Mouse (Mus musculus) hindbrain, postnatal 0 days (tissue): ENCODE results near the gene Tmem206. TPM values are rescaled to one million over a fixed set of nuclear protein-coding genes. Genes with fewer than 3 reads are reported as not detected.

Experiments
- ATAC-seq: fragments of 200-750 bp; cut with Nextera tagmentation; 2 replicates; pipeline ENCODE4 v1.8.0; 2017; ENCODE audit warnings: mild to moderate bottlenecking, moderate TSS enrichment, moderate library complexity
- DNase-seq: peaks from one replicate; pipeline ENCODE4 v3.0.0-alpha.2; 2015; ENCODE audit warnings: low spot score
- H3K27ac ChIP-seq: fragments of 300-500 bp; sonication (generic); 2 replicates; pipeline ENCODE4 v1.5.1; 2014; ENCODE audit warnings: mild to moderate bottlenecking
- H3K27me3 ChIP-seq: fragments of 300-500 bp; sonication (generic); 2 replicates; pipeline ENCODE4 v1.6.1; 2014; ENCODE audit warnings: low read length, mixed read lengths; ENCODE audit not compliant: insufficient read depth
- H3K36me3 ChIP-seq: fragments of 300-500 bp; sonication (generic); 2 replicates; pipeline ENCODE4 v1.6.1; 2014; ENCODE audit warnings: low read length, mixed read lengths; ENCODE audit not compliant: insufficient read depth
- H3K4me1 ChIP-seq: fragments of 300-500 bp; sonication (generic); 2 replicates; pipeline ENCODE4 v1.6.1; 2014; ENCODE audit warnings: antibody characterized with exemption, low read length, mixed read lengths; ENCODE audit not compliant: insufficient read depth
- H3K4me2 ChIP-seq: fragments of 300-500 bp; sonication (generic); 2 replicates; pipeline ENCODE4 v1.6.1; 2014; ENCODE audit warnings: low read depth, mild to moderate bottlenecking, low read length, moderate library complexity, mixed read lengths
- H3K4me3 ChIP-seq: fragments of 300-500 bp; sonication (generic); 2 replicates; pipeline ENCODE4 v1.5.1; 2014; ENCODE audit warnings: low read length
- H3K9ac ChIP-seq: fragments of 300-500 bp; sonication (generic); replicated peaks from 2 replicates; pipeline ENCODE4 v1.6.1; 2014; ENCODE audit warnings: mild to moderate bottlenecking, low read length, moderate library complexity, mixed read lengths
- H3K9me3 ChIP-seq: fragments of 300-500 bp; sonication (generic); 2 replicates; pipeline ENCODE4 v1.6.1; 2016; ENCODE audit warnings: low read length, mixed read lengths
- CTCF ChIP-seq: IDR thresholded peaks from 2 replicates; pipeline ENCODE4 v1.5.1; 2016; ENCODE audit warnings: antibody characterized with exemption, control low read depth, low read depth
- WGBS: fragments of 180-500 bp; shearing (Covaris S2); extraction: QIAGEN DNeasy Blood & Tissue Kit; methylation state at CpG from one replicate; pipeline ENCODE4 v1.1.7; 2014; 5-methylcytosine and 5-hydroxymethylcytosine counted together
- polyA plus RNA-seq: library from polyadenylated mRNA; unstranded; fragments of >200 nt; fragmentation: Nextera tagmentation; extraction: Ambion mirVana; gene quantifications from 2 replicates; pipeline ENCODE4 v1.2.1, GENCODE M21; 2015
- total RNA-seq: library from RNA; depleted of rRNA; stranded (reverse); fragments of >200 nt; gene quantifications from 2 replicates; pipeline ENCODE4 v1.2.3, GENCODE M21; 2014

Tmem206 gene
- total and polyA plus RNA-seq, 2 experiments from 2014 or later: 22.5 to 23.2 TPM

- no peaks in the 10 kb centered on the region; the same call in 1 of the 2 replicates for H3K36me3 ChIP-seq
- no peaks in the 10 kb centered on the region for H3K9me3 ChIP-seq
- H3K9ac ChIP-seq: no peak overlapping the region
- no peaks in the 10 kb centered on the region for H3K27me3 ChIP-seq
- DNase-seq: no peak
- peaks cover 13% of the 10 kb centered on the region; the same call in 1 of the 2 replicates for H3K4me1 ChIP-seq
- TF ChIP-seq CTCF: no peak
- WGBS: 69% methylated on average over 8 of the region's 8 CpGs
- no peak for ATAC-seq
- no peak overlapping the region for H3K27ac ChIP-seq
- H3K4me3 ChIP-seq: no peak overlapping the region
- peak overlapping the region; percentile 89 for H3K4me2 ChIP-seq
These were observed 1.5 kb downstream of the Tmem206 start for GRCm38 (mm10) chr1:191327258-191327657.

GRCm38 (mm10) chr1:191328019-191328441 lies 2.3 kb downstream of the Tmem206 start:
- H3K9ac ChIP-seq: no peak overlapping the region
- DNase-seq (peak; percentile 28), ATAC-seq (no peak)
- no peak overlapping the region for H3K4me3 ChIP-seq
- no peaks in the 10 kb centered on the region for H3K9me3 ChIP-seq
- no peak for TF ChIP-seq CTCF
- WGBS: 53% methylated on average over 8 of the region's 8 CpGs
- H3K36me3 ChIP-seq: peaks cover under 1% of the 10 kb centered on the region; the same call in 1 of the 2 replicates
- no peak overlapping the region for H3K27ac ChIP-seq
- peaks cover 13% of the 10 kb centered on the region; the same call in 1 of the 2 replicates for H3K4me1 ChIP-seq
- H3K27me3 ChIP-seq: no peaks in the 10 kb centered on the region
- H3K4me2 ChIP-seq: peak overlapping the region; percentile 89; the same call in 1 of the 2 replicates

- TF ChIP-seq CTCF: no peak
- Histone ChIP-seq H3K4me1 (peaks cover 13% of the 10 kb centered on the region; the same call in 1 of the 2 replicates), H3K36me3 (peaks cover 5% of the 10 kb centered on the region; the same call in 1 of the 2 replicates), H3K4me3 (no peak overlapping the region), H3K9me3 (no peaks in the 10 kb centered on the region), H3K27me3 (no peaks in the 10 kb centered on the region), H3K27ac (no peak overlapping the region), H3K9ac (no peak overlapping the region), H3K4me2 (no peak overlapping the region)
- no peak for ATAC-seq
- 72% methylated on average over 4 of the region's 4 CpGs for WGBS
- DNase-seq: no peak
These were observed 4.6 kb downstream of the Tmem206 start for GRCm38 (mm10) chr1:191330356-191330755.

- ATAC-seq (no peak), DNase-seq (no peak)
- TF ChIP-seq CTCF: no peak
- WGBS: 78% methylated on average over 5 of the region's 5 CpGs
- Histone ChIP-seq H3K36me3 (peaks cover 22% of the 10 kb centered on the region), H3K27me3 (no peaks in the 10 kb centered on the region), H3K9ac (no peak overlapping the region), H3K4me1 (no peaks in the 10 kb centered on the region), H3K4me2 (no peak overlapping the region), H3K9me3 (no peaks in the 10 kb centered on the region), H3K27ac (no peak overlapping the region), H3K4me3 (no peak overlapping the region)
These were observed 8.8 kb downstream of the Tmem206 start for GRCm38 (mm10) chr1:191334500-191334899.

GRCm38 (mm10) chr1:191339876-191340275 lies 14.2 kb downstream of the Tmem206 start:
- TF ChIP-seq CTCF: no peak
- Histone ChIP-seq H3K9ac (no peak overlapping the region), H3K9me3 (no peaks in the 10 kb centered on the region), H3K27me3 (no peaks in the 10 kb centered on the region), H3K27ac (no peak overlapping the region), H3K4me2 (no peak overlapping the region), H3K4me1 (no peaks in the 10 kb centered on the region), H3K4me3 (no peak overlapping the region), H3K36me3 (peaks cover 60% of the 10 kb centered on the region)
- no peak for DNase-seq
- WGBS: 84% methylated on average over 2 of the region's 2 CpGs
- no peak for ATAC-seq

- no peak for ATAC-seq
- 96% methylated on average over 4 of the region's 4 CpGs for WGBS
- Histone ChIP-seq H3K4me2 (no peak overlapping the region), H3K27me3 (no peaks in the 10 kb centered on the region), H3K36me3 (peaks cover 66% of the 10 kb centered on the region), H3K9ac (no peak overlapping the region), H3K4me3 (no peak overlapping the region), H3K4me1 (no peaks in the 10 kb centered on the region), H3K9me3 (no peaks in the 10 kb centered on the region), H3K27ac (no peak overlapping the region)
- no peak for TF ChIP-seq CTCF
- DNase-seq: no peak
These were observed 14.8 kb downstream of the Tmem206 start for GRCm38 (mm10) chr1:191340530-191340929.

GRCm38 (mm10) chr1:191347602-191348001 lies 21.9 kb downstream of the Tmem206 start:
- no peak for TF ChIP-seq CTCF

More at GRCm38 (mm10) chr1:191347602-191348001, 21.9 kb downstream of the Tmem206 start:
- ATAC-seq: no peak
- Histone ChIP-seq H3K4me3 (no peak overlapping the region), H3K36me3 (peaks cover 66% of the 10 kb centered on the region), H3K9ac (no peak overlapping the region), H3K9me3 (no peaks in the 10 kb centered on the region), H3K27ac (no peak overlapping the region), H3K4me1 (no peaks in the 10 kb centered on the region), H3K4me2 (no peak overlapping the region), H3K27me3 (no peaks in the 10 kb centered on the region)
- 96% methylated on average over 8 of the region's 8 CpGs for WGBS
- no peak for DNase-seq
